Mouse (Mus musculus): Measurements from ENCODE around the gene Agfg2. TPM values are rescaled to one million over a fixed set of nuclear protein-coding genes. Genes with fewer than 3 reads are reported as not detected.
A peak's percentile ranks its signal among the peaks of the same experiment; 100 is the strongest.

Gene Agfg2
- polyA plus RNA-seq, 1 experiment = 108 TPM

- TF ChIP-seq GATA1 (IDR thresholded peaks at IDR 0.05; ENCODE audit: low read length) = no peak
Measured at GRCm38 (mm10) chr5:137690531-137690930, 6.0 kb upstream of the Agfg2 start.

GRCm38 (mm10) chr5:137689974-137690373, 5.4 kb upstream of the Agfg2 start:
- TF ChIP-seq GATA1 (IDR thresholded peaks at IDR 0.05; ENCODE audit: low read length) = no peak

GRCm38 (mm10) chr5:137686127-137686790, 1.7 kb upstream of the Agfg2 start:
- TF ChIP-seq GATA1 (IDR thresholded peaks at IDR 0.05; ENCODE audit: low read length) = peak; percentile 62

- TF ChIP-seq GATA1 (IDR thresholded peaks at IDR 0.05; ENCODE audit: low read length) = no peak
Measured at GRCm38 (mm10) chr5:137685653-137686052, 1.1 kb upstream of the Agfg2 start.

- no peak for TF ChIP-seq GATA1 (IDR thresholded peaks at IDR 0.05; ENCODE audit: low read length)
Measured at GRCm38 (mm10) chr5:137683388-137684293, 885 bp downstream of the Agfg2 start.

GRCm38 (mm10) chr5:137682526-137682925, 2.0 kb downstream of the Agfg2 start:
- no peak for TF ChIP-seq GATA1 (IDR thresholded peaks at IDR 0.05; ENCODE audit: low read length)

- no peak for TF ChIP-seq GATA1 (IDR thresholded peaks at IDR 0.05; ENCODE audit: low read length)
Measured at GRCm38 (mm10) chr5:137679726-137680125, 4.8 kb downstream of the Agfg2 start.

- TF ChIP-seq GATA1 (IDR thresholded peaks at IDR 0.05; ENCODE audit: low read length) = no peak
Measured at GRCm38 (mm10) chr5:137678736-137679135, 5.8 kb downstream of the Agfg2 start.

GRCm38 (mm10) chr5:137677859-137678258, 6.7 kb downstream of the Agfg2 start:
- TF ChIP-seq GATA1 (IDR thresholded peaks at IDR 0.05; ENCODE audit: low read length) = no peak

- no peak for TF ChIP-seq GATA1 (IDR thresholded peaks at IDR 0.05; ENCODE audit: low read length)
Measured at GRCm38 (mm10) chr5:137674786-137675185, 9.7 kb downstream of the Agfg2 start.

- no peak for TF ChIP-seq GATA1 (IDR thresholded peaks at IDR 0.05; ENCODE audit: low read length)
Measured at GRCm38 (mm10) chr5:137673015-137673414, 11.5 kb downstream of the Agfg2 start.

GRCm38 (mm10) chr5:137672361-137672760, 12.2 kb downstream of the Agfg2 start:
- no peak for TF ChIP-seq GATA1 (IDR thresholded peaks at IDR 0.05; ENCODE audit: low read length)

GRCm38 (mm10) chr5:137671443-137672240, 12.9 kb downstream of the Agfg2 start:
- no peak for TF ChIP-seq GATA1 (IDR thresholded peaks at IDR 0.05; ENCODE audit: low read length)

- no peak for TF ChIP-seq GATA1 (IDR thresholded peaks at IDR 0.05; ENCODE audit: low read length)
Measured at GRCm38 (mm10) chr5:137670240-137670639, 14.3 kb downstream of the Agfg2 start.

GRCm38 (mm10) chr5:137668971-137669370, 15.6 kb downstream of the Agfg2 start:
- TF ChIP-seq GATA1 (IDR thresholded peaks at IDR 0.05; ENCODE audit: low read length) = no peak

GRCm38 (mm10) chr5:137663057-137663456, 21.5 kb downstream of the Agfg2 start:
- no peak for TF ChIP-seq GATA1 (IDR thresholded peaks at IDR 0.05; ENCODE audit: low read length)

All from G1E-ER4 (cell line).